Mouse (Mus musculus) hindbrain, postnatal 0 days (tissue): Measurements from ENCODE around the gene Hist1h3b. TPM values are rescaled to one million over a fixed set of nuclear protein-coding genes. Genes with fewer than 3 reads are reported as not detected.
"Not testable (repeated sequence)": the region's sequence is repeated elsewhere in the genome, so short reads cannot be mapped to it uniquely, and the experiment has no call there.

Source experiments
- ATAC-seq: fragments of 200-750 bp; cut with Nextera tagmentation; 2 replicates; pipeline ENCODE4 v1.8.0; 2017; ENCODE audit warnings: mild to moderate bottlenecking, moderate TSS enrichment, moderate library complexity
- DNase-seq: peaks from one replicate; pipeline ENCODE4 v3.0.0-alpha.2; 2015; ENCODE audit warnings: low spot score
- H3K27ac ChIP-seq: fragments of 300-500 bp; sonication (generic); 2 replicates; pipeline ENCODE4 v1.5.1; 2014; ENCODE audit warnings: mild to moderate bottlenecking
- H3K27me3 ChIP-seq: fragments of 300-500 bp; sonication (generic); 2 replicates; pipeline ENCODE4 v1.6.1; 2014; ENCODE audit warnings: low read length, mixed read lengths; ENCODE audit not compliant: insufficient read depth
- H3K36me3 ChIP-seq: fragments of 300-500 bp; sonication (generic); 2 replicates; pipeline ENCODE4 v1.6.1; 2014; ENCODE audit warnings: low read length, mixed read lengths; ENCODE audit not compliant: insufficient read depth
- H3K4me1 ChIP-seq: fragments of 300-500 bp; sonication (generic); 2 replicates; pipeline ENCODE4 v1.6.1; 2014; ENCODE audit warnings: antibody characterized with exemption, low read length, mixed read lengths; ENCODE audit not compliant: insufficient read depth
- H3K4me2 ChIP-seq: fragments of 300-500 bp; sonication (generic); 2 replicates; pipeline ENCODE4 v1.6.1; 2014; ENCODE audit warnings: low read depth, mild to moderate bottlenecking, low read length, moderate library complexity, mixed read lengths
- H3K4me3 ChIP-seq: fragments of 300-500 bp; sonication (generic); 2 replicates; pipeline ENCODE4 v1.5.1; 2014; ENCODE audit warnings: low read length
- H3K9ac ChIP-seq: fragments of 300-500 bp; sonication (generic); replicated peaks from 2 replicates; pipeline ENCODE4 v1.6.1; 2014; ENCODE audit warnings: mild to moderate bottlenecking, low read length, moderate library complexity, mixed read lengths
- H3K9me3 ChIP-seq: fragments of 300-500 bp; sonication (generic); 2 replicates; pipeline ENCODE4 v1.6.1; 2016; ENCODE audit warnings: low read length, mixed read lengths
- CTCF ChIP-seq: IDR thresholded peaks from 2 replicates; pipeline ENCODE4 v1.5.1; 2016; ENCODE audit warnings: antibody characterized with exemption, control low read depth, low read depth
- WGBS: fragments of 180-500 bp; shearing (Covaris S2); extraction: QIAGEN DNeasy Blood & Tissue Kit; methylation state at CpG from one replicate; pipeline ENCODE4 v1.1.7; 2014; 5-methylcytosine and 5-hydroxymethylcytosine counted together
- polyA plus RNA-seq: library from polyadenylated mRNA; unstranded; fragments of >200 nt; fragmentation: Nextera tagmentation; extraction: Ambion mirVana; gene quantifications from 2 replicates; pipeline ENCODE4 v1.2.1, GENCODE M21; 2015
- total RNA-seq: library from RNA; depleted of rRNA; stranded (reverse); fragments of >200 nt; gene quantifications from 2 replicates; pipeline ENCODE4 v1.2.3, GENCODE M21; 2014

Gene Hist1h3b
- total and polyA plus RNA-seq, 2 experiments from 2014 or later = 2.6 to 956 TPM

DNA sequence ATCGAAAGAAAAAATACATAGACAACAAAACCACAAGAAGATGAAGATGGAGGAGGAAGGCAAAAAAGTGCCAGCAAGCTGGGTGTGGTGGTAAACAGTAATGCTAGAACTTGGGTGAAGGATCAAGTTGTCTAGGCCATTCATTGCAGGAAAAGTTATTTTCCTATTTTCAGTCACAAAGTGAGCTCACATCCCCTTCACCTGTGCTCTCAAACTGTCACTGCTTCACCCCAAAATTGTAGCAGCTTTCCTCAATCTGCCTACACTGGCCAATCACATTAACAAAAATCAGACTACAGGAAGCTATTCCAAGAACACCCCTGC, 7.8 kb downstream of the Hist1h3b start:
- Histone ChIP-seq H3K4me3 (no peak overlapping the region), H3K9ac (no peak overlapping the region), H3K36me3 (no peaks in the 10 kb centered on the region), H3K4me1 (peaks cover 6% of the 10 kb centered on the region), H3K4me2 (peak overlapping the region; percentile 84; the same call in 1 of the 2 replicates), H3K27me3 (no peaks in the 10 kb centered on the region), H3K27ac (no peak overlapping the region), H3K9me3 (no peaks in the 10 kb centered on the region)
- no peak for ATAC-seq
- WGBS = 80% methylated on average over 1 of the region's 1 CpGs
- no peak for DNase-seq
- no peak for TF ChIP-seq CTCF

DNA sequence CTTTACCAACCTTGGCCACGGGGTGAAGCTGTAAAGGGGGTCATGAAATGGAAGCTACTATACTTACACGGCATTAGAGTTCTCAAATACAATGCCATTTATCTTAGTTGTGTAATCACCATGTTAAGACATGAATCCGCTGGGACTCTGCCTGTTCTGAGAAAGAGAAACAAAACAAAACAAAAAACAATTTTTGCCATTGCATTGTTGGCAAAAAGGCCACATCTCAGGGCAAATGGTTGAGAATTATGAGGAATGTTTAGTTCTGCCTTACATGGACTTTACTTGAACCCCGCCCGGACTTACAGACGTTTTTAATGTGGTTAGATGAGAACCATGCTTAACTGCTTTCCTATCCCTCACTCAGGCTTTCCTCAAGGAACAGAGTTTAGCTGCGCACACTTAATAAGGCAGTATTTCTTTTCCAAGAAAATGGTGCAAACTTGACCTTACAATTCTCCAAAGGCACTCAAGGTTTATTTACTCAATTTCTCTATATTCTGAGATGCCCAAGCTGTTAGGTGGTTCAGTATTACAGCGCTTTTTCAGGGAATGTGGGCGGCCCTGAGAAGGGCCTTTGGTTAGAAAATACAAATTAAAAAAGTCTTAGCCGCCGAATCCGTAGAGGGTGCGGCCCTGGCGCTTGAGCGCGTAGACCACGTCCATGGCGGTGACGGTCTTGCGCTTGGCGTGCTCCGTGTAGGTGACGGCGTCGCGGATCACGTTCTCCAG, 8.3 kb downstream of the Hist1h3b start:
- TF ChIP-seq CTCF = peak; percentile 51

DNA sequence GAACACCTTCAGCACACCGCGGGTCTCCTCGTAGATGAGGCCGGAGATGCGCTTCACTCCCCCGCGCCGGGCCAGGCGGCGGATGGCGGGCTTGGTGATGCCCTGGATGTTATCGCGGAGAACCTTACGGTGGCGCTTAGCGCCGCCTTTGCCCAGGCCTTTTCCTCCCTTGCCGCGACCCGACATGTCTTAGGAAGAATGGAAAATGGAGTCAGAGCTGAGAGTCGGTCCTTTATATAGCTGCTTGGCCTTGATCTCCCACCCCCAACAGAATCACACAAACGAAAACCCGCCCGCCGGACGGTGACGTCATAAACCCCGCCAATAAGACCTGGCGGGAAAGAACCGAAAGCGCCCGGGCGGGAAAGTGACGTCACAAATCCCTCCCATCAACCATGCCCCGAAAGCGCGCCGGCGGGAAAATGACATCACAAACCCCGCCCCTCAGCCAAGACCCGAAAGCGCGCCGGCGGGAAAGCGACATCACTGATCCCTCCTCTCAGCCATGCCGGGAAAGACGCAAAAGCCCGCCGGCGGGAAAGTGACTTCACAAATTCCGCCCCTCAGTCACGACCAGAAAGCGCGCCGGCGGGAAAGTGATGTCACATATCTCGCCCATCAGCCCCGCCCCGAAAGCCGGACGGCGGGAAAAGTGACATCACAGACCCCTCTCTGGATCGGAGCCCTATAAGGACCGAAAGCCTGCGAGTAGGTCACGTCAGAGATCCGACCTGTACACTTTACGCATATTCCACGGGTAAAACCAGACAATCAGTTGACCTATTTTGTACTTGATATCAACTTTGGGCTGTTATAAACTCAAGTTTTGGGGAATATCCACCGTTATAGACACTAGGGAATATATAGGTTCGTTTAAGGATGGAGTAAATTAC, 9.2 kb downstream of the Hist1h3b start, which contains the start of gene Hist1h4a:
Hist1h4a (minus strand) TSS at position 259 of the 893 bp plus-strand sequence.
- ATAC-seq = peak; percentile 85
- no peaks in the 10 kb centered on the region for H3K9me3 ChIP-seq
- peaks cover 6% of the 10 kb centered on the region for H3K4me1 ChIP-seq
- no peaks in the 10 kb centered on the region for H3K36me3 ChIP-seq
- DNase-seq = peak; percentile 100
- peak within 1 kb of the TSS; percentile 25 for H3K9ac ChIP-seq
- H3K4me2 ChIP-seq = peak within 1 kb of the TSS; percentile 84
- peak within 1 kb of the TSS; percentile 41 for H3K4me3 ChIP-seq
- no peaks in the 10 kb centered on the region for H3K27me3 ChIP-seq
- H3K27ac ChIP-seq = peak within 1 kb of the TSS; percentile 89
- no peak for TF ChIP-seq CTCF
- under 1% methylated on average over 61 of the region's 72 CpGs for WGBS

More for the DNA sequence above, 8.3 kb downstream of the Hist1h3b start:
- Histone ChIP-seq H3K4me2 (peak overlapping the region; percentile 84), H3K9ac (peak overlapping the region; percentile 25; the same call in 1 of the 2 replicates), H3K9me3 (no peaks in the 10 kb centered on the region), H3K36me3 (no peaks in the 10 kb centered on the region), H3K27ac (peak overlapping the region; percentile 89), H3K27me3 (no peaks in the 10 kb centered on the region), H3K4me1 (peaks cover 6% of the 10 kb centered on the region), H3K4me3 (peak overlapping the region; percentile 41)
- ATAC-seq = peak; percentile 22
- DNase-seq = peak; percentile 58
- 1% methylated on average over 21 of the region's 27 CpGs for WGBS

DNA sequence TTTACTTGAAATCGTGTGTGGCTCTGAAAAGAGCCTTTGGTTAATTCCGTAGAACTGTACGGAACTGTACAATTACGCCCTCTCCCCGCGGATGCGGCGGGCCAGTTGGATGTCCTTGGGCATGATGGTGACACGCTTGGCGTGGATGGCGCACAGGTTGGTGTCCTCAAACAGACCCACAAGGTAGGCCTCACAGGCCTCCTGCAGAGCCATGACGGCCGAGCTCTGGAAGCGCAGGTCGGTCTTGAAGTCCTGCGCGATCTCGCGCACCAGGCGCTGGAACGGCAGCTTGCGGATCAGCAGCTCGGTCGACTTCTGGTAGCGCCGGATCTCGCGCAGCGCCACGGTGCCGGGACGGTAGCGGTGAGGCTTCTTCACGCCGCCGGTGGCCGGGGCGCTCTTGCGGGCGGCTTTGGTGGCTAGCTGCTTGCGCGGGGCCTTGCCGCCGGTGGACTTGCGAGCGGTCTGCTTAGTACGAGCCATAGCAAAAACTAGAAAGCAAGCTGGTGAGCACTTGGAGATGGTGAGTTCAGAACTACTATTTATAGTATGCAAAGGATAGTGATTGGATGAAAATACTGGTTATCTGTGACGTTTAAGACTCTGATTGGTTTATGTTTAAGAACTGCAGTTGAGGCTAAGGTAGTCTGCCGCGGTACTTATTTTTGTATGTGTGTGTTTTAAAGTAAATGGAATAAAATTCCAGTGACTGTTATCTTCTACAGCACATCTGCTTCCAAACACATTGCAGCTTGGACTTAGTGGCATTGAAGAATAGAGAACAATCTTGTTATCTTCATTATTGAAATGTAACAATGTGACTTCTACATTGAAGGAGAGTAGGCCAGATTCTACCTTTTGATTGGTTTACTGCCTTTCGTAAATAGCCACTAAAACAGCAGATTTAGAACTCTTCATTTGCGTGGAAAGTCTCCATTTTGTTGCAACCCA, 10.1 kb downstream of the Hist1h3b start, which contains the start of gene Hist1h3a:
Hist1h3a (minus strand) TSS at position 516 of the 951 bp plus-strand sequence.
- H3K36me3 ChIP-seq, H3K4me1 ChIP-seq, H3K9me3 ChIP-seq, H3K27me3 ChIP-seq: not testable (repeated sequence)
- Histone ChIP-seq H3K9ac (peak within 1 kb of the TSS; percentile 25), H3K4me3 (peak within 1 kb of the TSS; percentile 55), H3K4me2 (peak within 1 kb of the TSS; percentile 84), H3K27ac (peak within 1 kb of the TSS; percentile 89)
- DNase-seq (peak; percentile 89), ATAC-seq (peak; percentile 78)
- WGBS = under 1% methylated on average over 25 of the region's 52 CpGs

DNA sequence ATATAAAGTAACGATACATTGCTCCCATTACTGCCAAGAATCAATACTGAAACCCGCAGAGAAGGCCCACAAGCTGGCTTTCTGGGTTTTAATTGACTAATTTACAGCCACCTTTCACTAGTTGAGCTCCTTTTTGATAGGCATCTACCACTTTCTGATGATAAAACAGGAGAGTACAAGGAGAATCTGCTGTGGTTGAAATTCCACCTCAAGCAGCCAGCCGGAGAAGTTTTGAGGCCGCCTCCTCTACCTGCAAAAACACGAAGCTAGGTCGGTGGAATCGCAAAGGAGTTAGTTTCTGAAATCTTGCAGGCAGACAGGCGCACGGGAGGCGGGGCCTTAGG, 11.1 kb downstream of the Hist1h3b start:
- TF ChIP-seq CTCF = no peak
- peak overlapping the region; percentile 55 for H3K4me3 ChIP-seq
- peak overlapping the region; percentile 89 for H3K27ac ChIP-seq
- no peaks in the 10 kb centered on the region for H3K36me3 ChIP-seq
- peak overlapping the region; percentile 65; the same call in 1 of the 2 replicates for H3K9ac ChIP-seq
- H3K4me2 ChIP-seq = peak overlapping the region; percentile 84
- H3K9me3 ChIP-seq = no peaks in the 10 kb centered on the region
- 2% methylated on average over 10 of the region's 10 CpGs for WGBS
- peaks cover 6% of the 10 kb centered on the region for H3K4me1 ChIP-seq
- ATAC-seq (no peak), DNase-seq (no peak)
- no peaks in the 10 kb centered on the region for H3K27me3 ChIP-seq
